Mouse (Mus musculus): Measurements from ENCODE around the gene Odf2.

DNA sequence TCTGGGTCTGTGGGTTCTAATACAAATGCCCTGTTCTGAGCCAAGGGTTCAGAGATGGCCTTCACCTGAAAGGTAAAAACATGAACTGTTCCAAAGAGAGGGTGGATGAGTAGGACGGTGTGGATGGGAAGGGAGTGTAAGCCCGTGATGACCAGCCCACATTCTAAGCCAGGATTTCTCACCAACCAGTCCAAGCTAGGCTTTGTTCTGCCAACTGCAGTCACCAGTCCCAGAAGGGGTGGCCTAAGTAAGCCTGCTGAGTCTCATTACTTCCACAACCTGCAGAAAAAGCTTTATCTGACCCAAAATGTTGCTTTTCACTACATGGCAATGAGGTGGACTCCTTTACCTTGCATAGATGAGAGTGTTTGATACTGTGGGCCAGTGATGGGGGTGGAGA, 44.9 kb upstream of the Odf2 start:
- TF ChIP-seq CTCF (IDR thresholded peaks at IDR 0.05; ENCODE audit: control insufficient read depth, insufficient read depth, insufficient replicate concordance, low read depth, low read length) (no peak), POLR2A (IDR thresholded peaks at IDR 0.05; ENCODE audit: control insufficient read depth, low read depth, low read length) (no peak)
